Mouse (Mus musculus): ENCODE measurements around the gene Arid1b.

DNA sequence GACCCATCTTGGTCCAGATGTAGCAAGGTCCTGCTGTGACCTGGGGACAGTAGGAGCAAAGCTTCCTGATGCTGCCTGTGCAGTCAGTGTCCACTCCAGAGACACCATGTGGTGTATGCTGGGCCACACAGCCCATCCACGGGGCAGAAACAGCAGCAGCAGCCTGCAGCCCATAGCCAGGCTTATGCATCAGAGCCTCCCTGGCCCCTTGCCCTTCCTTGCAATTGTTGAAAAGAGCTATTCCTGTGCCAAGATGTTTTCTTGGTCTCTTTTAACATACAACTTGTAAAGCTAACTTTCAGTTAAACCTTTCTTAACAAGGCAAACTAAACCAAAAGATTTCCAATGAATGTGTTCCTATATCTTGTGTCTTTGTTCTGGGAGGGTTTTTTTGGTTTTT lies 329.6 kb downstream of the Arid1b start:
- no peak for TF ChIP-seq CTCF (IDR thresholded peaks at IDR 0.05)
- no peak for TF ChIP-seq EP300 (IDR thresholded peaks at IDR 0.05)

Data from lung, postnatal 0 days (tissue).